Mouse (Mus musculus): Measurements from ENCODE around the gene Sox6.
"Not testable (repeated sequence)": the region's sequence is repeated elsewhere in the genome, so short reads cannot be mapped to it uniquely, and the experiment has no call there.

Sox6 gene

DNA sequence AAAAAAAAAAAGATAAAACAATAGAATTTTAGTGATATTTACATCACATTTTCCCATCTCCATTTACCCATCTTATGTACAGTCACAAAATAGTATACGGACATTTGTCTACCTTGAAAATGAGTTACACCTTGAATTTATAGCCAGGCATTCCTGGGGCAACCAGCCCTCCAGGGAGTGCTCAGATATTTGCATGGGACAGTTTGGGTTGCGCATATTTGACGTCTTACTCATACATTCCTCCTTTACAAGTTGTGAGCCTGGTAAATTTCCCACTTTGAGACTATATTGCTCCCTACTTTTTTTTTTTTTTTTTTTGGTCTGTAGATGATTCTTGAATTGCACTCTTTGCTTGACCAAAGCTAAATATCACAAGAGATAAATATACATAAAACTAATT lies 407.9 kb downstream of the Sox6 start:
- DNase-seq, result no peak

DNA sequence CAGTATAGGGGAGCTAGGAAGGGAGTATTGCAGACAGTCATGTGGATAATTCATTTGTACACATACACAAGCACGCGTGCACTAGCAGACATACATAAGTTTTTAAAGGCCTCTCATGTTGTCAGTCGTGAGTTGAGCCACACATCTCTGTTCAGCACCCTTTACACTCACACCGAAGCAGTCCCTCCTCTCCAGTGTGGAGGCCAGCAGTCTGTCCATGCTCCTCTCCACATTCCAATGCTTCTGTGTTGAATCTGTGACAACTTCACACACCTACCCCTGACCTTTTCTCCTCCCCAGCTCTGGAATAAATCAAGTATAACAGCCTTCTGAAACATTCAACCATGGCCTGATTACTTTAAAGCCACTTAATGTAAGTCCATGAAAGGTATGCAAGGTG lies 408.3 kb downstream of the Sox6 start:
- DNase-seq, result no peak

DNA sequence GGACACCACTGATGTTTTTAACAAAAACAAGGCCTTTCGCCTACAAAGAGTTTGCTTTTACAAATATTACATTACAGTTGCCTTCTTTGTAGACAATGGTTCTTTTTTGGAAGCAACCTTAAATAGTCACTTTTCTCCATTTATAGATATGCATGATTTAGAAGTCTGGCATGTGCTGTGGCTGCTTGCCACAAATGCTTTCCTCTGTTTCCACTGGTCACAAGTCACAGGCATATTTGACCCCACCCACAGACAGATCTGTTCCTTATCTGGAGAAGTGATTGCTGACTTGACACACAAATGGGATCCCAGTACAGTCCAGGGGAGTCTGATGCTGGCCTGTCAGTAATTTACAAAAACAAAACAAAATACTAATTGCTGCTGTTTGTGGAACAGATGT lies 409.8 kb downstream of the Sox6 start:
- DNase-seq, result no peak

DNA sequence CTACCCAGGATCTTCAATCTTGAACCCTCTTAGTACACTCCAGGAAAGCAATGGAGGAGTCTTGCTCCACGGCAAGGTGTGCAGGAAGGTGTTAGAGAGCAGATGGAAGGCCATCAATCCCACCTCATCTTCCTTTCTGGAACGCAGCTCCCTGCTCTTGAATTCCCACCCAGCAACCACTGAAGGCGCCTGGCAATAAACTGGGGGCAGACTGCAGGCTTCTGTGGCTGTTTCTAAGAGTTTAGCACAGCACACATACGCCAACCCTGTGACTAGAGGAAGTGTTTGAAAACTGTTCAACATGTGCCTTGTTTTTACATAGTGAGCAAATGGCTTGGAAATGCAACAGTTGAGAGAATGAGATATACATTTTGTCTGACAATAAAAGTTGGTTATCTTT lies 412.6 kb downstream of the Sox6 start:
- no peak for DNase-seq

DNA sequence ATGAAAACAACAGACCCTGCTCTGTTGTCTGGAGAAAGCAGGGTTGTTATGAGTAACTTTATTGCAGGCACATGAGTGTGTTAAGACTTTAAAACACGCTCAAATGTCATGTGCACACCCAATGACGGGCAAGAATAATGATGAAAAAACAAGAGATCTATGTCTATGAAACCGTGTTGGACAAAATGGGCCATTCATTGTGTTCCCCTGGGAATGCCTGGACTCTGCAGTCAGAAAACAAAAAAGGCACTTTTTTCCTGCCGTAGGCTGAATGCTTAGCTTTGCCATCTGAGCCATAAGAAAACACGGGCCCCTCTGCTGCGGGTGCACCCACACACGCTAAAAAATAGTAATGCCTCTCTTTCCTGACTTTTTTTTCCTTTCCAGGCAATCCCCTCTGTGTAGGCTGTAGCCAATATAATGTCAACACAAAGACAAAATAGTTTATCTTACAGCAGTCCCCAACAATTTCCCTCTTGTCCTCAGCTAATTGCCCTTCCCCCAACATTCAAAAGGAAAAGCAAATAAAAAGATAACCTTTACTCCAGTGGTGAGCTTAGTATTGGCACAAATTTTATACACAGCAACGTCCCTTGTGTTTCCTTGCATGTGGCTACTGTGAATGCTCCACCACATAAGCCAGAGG lies 413.6 kb downstream of the Sox6 start:
- DNase-seq, result no peak

DNA sequence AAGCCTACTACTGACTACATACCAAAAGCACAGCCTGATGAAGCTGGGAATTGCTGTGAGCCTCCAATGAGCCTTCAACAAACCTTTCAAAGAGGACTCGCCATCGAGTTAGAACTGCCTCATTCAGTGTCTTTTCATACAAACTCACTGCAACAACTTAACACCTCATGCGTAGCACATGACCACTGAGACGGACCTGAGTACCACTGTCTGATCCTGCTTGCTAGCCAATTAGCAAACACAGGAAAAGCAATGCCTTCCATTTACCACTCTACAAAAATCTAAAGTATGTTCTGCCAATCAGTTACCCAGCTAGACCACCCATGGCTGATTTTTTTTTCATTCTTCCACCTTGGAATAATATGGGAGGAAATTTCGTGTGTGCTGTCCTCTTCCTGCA lies 414.1 kb downstream of the Sox6 start:
- DNase-seq, result no peak

DNA sequence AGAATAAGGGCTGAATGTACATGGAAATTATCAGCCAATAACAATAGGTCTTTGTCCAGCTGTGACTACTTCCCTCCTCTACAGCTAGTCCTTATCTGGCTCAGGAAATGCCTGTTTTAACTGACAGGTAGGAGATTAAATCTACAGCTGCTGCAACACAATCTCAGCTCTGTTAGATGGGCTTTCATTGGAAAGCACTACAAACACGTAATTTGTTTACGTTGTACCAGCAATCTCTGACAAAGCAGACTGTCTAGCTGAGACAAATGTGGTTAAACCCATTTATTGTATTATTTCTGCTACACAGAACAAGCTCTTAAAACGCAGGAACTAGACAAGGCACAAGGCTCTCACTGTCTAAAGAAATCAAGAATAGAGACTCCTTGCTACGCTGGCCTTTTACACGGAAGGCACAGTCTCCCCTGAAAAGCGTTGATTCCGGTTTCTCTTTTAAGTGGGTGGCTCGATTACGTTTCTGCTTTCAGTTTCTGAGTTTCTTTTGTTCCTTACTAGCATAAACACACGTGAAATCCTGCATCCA lies 422.8 kb downstream of the Sox6 start:
- DNase-seq, result no peak

DNA sequence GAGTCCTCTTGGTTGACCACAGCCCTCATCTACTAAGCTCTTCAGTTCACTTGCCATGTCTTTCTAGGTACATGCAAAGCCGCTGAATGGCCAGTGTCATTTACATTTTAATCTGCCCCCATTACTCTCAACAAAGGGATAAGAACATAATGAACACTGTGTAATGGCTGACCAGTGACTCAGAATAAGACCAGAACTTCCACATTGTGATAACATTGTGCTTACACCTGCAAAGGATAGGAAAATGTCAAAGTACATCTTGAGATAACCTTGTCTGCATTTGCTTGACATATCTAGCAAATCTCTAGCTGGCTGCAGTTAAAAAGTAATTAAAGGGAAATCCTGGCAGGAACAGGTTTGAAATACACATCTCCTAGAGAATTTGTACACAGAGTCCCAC lies 431.1 kb downstream of the Sox6 start:
- DNase-seq, result no peak

DNA sequence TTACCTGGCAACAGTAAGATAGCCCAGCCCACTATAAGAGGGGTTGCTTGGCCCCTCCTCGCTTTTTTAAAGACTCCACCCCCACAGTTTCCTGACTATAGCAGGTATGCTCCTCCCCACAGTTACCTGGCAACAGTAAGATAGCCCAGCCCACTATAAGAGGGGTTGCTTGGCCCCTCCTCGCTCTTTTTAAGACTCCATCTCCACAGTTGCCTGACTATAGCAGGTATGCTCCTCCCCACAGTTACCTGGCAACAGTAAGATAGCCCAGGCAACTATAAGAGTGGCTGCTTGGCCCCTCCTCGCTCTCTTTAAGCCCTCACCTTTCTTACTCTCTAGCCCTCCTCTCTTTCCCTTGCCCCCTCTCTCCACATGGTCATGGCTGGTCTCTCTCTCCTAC lies 432.5 kb downstream of the Sox6 start:
- DNase-seq, result not testable (repeated sequence)

DNA sequence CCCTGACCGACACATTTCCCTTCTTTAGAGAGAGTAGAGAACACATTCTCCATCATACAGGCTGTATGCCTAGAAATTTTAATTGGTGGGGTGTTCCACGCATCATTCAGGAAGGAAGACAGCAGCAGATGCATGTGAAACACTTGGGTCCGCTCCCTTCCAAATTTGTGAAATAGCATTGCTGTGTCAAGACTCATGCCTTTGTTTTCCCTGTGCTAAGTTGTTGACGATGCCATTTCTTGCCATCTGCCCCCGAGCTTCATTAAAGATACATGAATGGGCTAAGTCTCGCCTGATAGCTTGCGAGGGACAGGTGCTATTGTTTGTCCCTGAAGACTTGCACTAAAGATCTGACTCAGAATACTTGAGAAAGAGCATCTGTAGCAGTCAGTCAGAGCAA lies 433.7 kb downstream of the Sox6 start:
- DNase-seq, result no peak

DNA sequence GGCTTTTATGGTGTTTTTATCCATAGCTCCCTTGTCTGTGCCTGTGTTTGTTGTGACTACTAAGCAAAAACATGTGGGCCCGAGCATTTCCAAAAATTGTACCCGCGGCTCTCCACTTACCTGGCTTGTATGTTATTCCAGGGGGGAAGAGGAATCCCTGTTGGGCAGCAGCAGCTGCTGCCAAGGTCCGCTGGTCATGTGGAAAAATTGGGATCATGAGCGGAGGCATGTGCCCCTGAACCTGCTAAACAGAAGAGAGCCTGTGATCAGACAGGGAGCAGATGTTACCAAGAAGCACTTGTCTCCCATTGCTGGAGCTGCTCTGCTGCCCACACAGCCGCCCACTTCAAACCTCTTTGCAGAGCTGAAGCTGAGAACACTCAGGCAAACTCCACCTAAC lies 441.2 kb downstream of the Sox6 start:
- peak; percentile 14 for DNase-seq

DNA sequence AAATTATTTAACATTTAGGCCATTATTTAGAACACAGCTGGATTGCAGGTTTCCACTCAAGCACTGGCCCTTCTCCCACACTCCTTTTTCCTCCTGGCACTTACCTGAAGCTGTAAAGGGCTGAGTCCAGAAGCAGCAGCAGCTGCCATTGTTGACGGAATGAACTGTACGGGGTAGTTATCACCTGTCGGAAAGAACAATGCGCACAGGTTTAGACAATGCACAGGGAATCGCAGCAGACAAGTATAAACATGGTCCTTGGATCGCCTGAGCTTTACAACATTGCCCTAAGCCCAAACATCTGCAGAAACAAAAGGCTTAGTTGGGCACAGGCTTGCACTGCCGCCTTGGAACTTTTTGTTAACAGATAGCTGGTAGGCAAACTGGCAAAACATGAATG lies 458.1 kb downstream of the Sox6 start:
- no peak for DNase-seq

DNA sequence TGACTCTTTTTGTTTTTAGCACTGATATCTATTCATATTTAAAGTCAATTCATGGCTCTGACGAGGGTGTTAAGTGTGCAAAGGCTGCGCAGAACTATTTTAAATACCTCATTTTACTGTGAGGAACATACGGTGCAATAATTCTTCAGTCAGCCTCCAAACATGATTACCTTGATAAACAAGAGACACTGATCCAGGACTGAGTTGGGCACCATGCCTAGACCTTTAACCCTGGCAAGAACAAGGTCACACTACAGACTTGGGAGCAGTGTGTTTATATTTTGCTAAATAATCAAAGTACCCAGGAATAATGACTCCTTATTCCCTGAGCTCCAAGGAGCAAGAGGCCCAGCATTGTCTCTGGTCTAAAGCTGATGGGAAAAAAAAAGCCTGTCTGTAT lies 458.8 kb downstream of the Sox6 start:
- no peak for DNase-seq

DNA sequence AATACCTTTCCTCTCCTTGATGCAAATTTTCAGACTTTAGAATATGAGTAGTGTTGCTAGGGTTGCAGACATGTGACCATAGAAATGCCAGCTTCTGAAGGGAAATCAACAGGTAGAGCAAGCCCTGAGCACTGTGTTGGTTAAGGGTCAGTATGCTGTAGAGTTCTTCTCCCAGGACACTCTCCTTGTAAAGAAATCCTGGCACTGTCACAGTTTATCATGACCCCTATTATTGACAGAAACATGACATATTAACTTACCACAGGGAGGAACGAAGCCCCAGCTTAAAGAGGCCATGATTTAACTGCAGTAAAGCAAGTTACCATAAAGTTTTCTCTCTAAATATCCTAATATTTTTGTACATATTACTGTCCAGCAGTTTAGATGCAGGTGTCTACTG lies 462.2 kb downstream of the Sox6 start:
- DNase-seq, result no peak

DNA sequence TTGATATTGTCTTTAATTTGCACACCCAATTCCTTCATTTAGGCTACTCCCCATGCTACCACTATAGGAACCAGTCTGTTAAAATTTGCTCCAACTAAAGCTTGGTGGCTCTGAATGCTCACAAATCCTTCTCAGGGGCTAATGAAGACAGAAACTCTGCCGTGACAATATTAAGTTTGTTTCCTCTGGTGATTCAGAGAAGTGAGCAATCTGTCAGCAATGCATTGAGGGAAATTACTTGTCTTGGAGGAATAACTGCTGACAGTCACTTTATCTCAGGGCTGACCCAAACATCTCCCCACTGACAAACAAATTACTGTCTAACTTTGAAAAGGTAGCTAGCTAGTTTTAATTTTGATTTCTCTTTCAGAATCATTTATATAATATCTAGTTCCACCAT lies 463.8 kb downstream of the Sox6 start:
- DNase-seq, result no peak

DNA sequence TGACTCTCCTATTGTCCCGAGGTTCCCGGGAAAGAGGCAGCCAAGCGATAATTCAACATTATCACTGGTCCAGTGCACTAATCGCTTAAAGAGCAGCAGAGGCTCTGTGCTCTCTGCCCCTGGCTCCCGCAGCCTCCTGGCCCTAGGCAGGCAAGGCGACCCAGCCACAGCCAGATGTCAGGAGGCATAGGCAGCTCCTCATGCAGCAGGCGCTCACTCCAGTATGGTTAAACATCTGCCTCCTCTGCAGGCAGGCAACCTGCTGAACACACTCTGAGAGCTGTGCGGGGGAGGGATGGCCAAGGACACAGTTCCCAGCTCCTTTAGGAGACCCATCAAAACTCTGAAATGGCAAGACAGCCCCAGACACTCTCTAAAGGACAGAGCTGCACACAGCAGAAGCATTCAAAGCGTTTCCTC lies 469.8 kb downstream of the Sox6 start:
- no peak for DNase-seq

DNA sequence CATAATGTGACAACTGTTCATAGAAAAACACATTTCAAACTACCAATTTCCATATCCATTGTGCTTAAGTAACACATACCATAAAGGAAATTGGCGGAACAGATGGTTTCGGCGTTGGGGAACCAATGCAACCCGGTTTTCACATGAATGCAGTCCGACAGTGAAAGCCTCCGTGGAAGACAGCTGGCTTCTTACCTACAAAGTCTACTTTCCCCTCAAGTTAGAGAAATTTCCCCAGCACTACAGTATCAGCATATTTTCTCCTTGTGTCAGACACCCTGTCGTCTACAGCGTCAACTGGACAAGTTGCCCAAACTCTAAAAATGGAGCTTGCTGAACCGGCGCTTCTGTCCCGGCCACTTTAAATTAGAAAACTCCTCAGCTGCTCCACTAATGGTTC lies 470.3 kb downstream of the Sox6 start:
- DNase-seq, result no peak

DNA sequence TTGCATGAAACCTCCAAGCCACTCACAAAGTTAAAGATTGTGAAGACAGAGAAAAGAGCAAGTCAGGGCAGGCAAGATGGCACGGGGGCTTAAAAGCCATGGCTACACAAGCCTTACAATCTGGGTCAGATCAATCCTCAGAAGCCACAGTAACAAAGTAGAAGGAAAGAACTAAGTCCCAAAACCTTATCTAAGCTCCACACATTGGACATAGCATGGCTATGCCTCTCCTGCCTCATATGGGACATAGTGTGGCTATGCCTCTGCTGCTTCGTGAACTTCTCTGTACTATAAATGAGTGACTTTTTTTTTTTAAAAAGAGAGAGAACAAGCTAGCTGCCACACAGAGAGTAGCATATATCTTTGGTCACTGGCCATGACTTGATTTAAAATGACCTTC lies 471.8 kb downstream of the Sox6 start:
- DNase-seq, result no peak

DNA sequence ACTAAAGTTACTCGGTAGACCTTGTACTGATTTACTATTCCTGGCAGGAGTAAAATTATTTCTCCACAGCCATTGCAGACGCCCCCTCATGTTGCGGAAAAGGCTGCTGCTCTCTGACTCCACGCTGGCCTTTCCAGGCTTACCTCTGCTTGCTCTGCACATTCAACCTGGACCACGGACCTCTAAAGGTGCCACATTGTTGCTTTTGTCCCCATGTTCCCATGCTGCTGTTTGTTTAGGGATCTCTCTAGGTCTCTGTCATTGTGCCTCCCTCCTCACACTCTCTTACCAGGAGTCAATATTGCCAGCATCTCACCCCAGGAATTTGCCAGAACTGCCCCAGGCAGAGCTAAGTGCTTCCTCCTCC lies 473.6 kb downstream of the Sox6 start:
- DNase-seq, result no peak

DNA sequence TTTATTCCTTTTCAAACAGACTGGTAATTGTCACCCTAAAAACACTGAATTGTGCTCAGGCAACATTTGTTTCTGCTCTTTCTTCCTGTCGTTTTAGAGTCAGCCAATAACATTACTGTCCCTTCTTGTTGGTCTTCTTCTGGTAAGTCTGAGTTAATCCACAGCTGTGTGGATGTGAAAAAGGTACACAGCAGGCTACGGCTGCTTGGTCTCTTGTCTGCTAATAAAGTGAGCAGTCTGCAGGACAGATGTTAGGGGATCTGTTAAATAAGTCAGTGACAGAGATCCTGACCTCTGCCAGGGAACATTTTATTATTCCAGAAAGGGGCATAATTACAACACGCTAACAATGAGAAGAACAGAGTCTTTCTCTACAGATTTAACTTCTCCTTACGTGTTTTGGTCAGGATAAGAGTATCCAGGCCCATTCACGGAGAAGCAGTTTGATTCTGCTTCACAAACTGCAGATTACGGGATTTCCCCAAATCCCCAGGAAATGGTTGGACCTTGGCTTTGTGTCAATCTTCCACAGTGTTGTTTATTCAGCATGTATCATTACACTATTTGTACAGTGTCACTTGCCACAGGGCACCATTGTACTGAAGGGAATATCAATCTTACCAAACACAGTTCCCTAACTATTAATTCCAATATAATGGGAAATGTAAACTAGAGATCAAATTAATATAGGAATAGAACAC lies 474.1 kb downstream of the Sox6 start:
- no peak for DNase-seq

DNA sequence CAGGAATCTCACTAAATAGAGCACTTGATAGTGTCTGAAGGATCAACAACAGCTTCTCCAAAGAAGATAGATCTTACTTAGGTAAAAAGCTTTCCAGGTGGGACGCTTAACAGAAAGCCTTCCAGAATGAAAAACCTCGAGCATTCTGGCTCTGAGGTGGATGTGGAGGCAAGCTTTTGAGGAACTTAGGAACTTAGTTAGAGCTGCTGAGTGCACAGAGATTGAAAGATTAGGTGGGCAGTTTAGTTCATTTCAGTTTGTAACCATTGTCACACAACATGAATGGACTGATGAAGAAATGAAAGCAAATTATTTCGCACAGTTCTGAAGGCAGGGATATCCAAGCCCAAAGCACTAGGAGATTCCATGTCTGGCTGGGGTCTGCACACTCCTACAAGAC lies 481.9 kb downstream of the Sox6 start:
- no peak for DNase-seq

DNA sequence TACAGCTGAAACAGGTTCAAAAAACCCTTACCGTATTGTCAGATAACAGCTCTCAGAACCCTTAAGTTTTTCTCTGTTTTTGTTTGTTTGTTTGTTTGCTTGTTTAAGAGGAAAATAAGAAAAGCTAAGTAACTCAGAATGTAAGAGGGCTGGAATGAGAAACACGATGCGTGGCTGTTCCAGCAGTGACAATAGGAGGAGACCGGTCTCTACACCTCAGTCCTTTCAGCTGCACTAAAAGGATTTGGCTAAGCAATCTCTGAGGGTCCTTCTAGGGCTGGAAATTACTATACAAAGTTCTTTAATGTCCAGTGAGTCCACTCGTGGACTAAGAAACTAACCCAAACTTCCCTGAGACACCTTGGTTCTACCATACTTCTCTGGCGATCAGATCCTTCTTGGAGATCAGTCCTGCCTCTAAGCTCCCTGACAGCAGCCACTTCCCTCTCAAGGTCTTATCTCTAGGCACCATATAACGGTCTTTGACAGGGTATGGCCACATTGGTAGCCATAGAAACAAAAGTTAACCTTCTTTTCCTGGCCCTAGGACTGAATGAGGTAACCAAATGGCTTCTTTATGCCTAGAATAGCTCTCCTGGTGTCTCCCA lies 488.3 kb downstream of the Sox6 start:
- no peak for DNase-seq

DNA sequence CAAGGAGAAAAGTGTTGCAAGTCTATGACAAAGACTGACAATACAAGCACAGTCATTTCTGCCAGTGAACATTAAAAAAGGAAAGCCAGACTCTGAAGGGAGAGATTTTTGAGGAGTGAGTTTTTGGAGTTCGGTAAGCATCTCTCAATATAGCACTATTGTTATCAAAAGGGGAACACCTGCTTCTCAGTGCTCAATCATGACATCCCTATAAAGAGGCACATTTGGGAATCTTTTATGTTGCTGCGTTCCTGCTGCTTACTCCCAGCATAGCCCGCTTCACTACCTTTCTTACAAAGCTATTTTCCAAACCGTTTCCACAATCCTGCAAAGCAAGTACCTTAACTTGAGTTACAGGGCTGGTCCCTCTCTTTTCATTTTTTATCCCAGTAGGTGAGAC lies 488.9 kb downstream of the Sox6 start:
- DNase-seq, result no peak

DNA sequence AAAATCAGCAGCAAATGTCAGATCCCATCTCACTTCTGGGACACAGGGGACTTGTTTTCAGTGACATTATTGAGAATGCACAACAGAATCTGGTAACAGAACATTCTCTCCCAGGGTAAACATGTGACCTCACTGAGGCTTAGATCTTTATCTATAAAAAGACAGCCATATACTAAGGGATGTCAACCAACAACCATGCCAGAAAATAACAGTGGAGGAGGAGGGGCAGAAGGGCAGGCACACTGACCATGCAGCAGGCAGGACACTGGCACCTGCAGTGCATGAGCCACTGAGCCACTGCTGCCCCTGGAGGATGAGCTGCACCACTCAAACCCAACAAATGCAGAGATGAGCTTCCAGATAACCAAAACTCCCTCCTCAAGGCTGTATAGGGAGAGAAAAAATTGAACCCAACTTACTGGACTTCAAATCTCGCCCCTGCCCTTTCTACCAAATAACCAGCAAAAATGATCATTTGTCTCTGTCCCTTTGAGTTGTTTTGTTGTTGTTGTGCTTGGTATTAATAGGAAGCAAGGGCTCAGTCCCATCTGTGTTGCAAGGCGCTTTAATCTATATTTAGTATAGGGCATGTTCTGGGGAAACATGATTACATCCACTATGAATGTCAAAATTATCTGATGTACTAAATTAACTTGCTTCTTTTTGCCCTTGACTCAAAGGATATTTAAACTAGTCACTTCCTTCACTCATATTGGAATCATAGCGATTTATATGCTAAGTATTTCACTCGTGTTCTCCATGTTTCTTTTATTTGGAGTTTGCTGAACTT lies 492.8 kb downstream of the Sox6 start:
- DNase-seq, result no peak

All from layer of hippocampus, adult 9-11 months (tissue).